Mouse (Mus musculus): ENCODE measurements around the gene U2af1l4. TPM values are rescaled to one million over a fixed set of nuclear protein-coding genes. Genes with fewer than 3 reads are reported as not detected.

The U2af1l4 gene
- total RNA-seq, 2 experiments from 2014 or later = 8.4 to 40.8 TPM

- no peak for ATAC-seq (replicated peaks; ENCODE audit: low FRiP score, poor library complexity, severe bottlenecking)
Observed at GRCm38 (mm10) chr7:30602583-30602982, 39.5 kb downstream of the U2af1l4 start.

- no peak for ATAC-seq (replicated peaks; ENCODE audit: low FRiP score, poor library complexity, severe bottlenecking)
Observed at GRCm38 (mm10) chr7:30604424-30604823, 41.3 kb downstream of the U2af1l4 start.

- no peak for ATAC-seq (replicated peaks; ENCODE audit: low FRiP score, poor library complexity, severe bottlenecking)
Observed at GRCm38 (mm10) chr7:30604944-30605343, 41.8 kb downstream of the U2af1l4 start.

GRCm38 (mm10) chr7:30607706-30608309 is 44.7 kb downstream of the U2af1l4 start:
- ATAC-seq (replicated peaks; ENCODE audit: low FRiP score, poor library complexity, severe bottlenecking) = peak; percentile 70; the same call in 1 of the 2 replicates

- ATAC-seq (replicated peaks; ENCODE audit: low FRiP score, poor library complexity, severe bottlenecking) = no peak
Observed at GRCm38 (mm10) chr7:30608476-30608875, 45.4 kb downstream of the U2af1l4 start.

GRCm38 (mm10) chr7:30610043-30610442 is 46.9 kb downstream of the U2af1l4 start:
- no peak for ATAC-seq (replicated peaks; ENCODE audit: low FRiP score, poor library complexity, severe bottlenecking)

- no peak for ATAC-seq (replicated peaks; ENCODE audit: low FRiP score, poor library complexity, severe bottlenecking)
Observed at GRCm38 (mm10) chr7:30612654-30613402, 49.7 kb downstream of the U2af1l4 start, which contains the start of gene Upk1a. Upk1a (minus strand) TSS chr7:30612847.

- peak; percentile 79 for ATAC-seq (replicated peaks; ENCODE audit: low FRiP score, poor library complexity, severe bottlenecking)
Observed at GRCm38 (mm10) chr7:30613529-30614112, 50.5 kb downstream of the U2af1l4 start.

GRCm38 (mm10) chr7:30614454-30614853 is 51.4 kb downstream of the U2af1l4 start:
- ATAC-seq (replicated peaks; ENCODE audit: low FRiP score, poor library complexity, severe bottlenecking) = no peak

Other genes starting within 250 kb of the U2af1l4 start
Only the 30 nearest of the 33 such genes appear.
- not detected in 2 replicates for gene Lrfn3, start 200.5 kb upstream of the U2af1l4 start, total RNA-seq (2015; ENCODE audit: low replicate concordance)
- not detected in 2 replicates for gene Lrfn3, start 200.5 kb upstream of the U2af1l4 start, total RNA-seq (2017; ENCODE audit: low replicate concordance)
- gene Tyrobp, start 149.5 kb upstream of the U2af1l4 start, total RNA-seq (2015; ENCODE audit: low replicate concordance) = 243 and 282 TPM in 2 replicates
- 60.1 and 77.1 TPM in 2 replicates for gene Tyrobp, start 149.5 kb upstream of the U2af1l4 start, total RNA-seq (2017; ENCODE audit: low replicate concordance)
- gene Hcst, start 143.4 kb upstream of the U2af1l4 start, total RNA-seq (2015; ENCODE audit: low replicate concordance) = 3.6 and 18.0 TPM in 2 replicates
- 4.1 TPM in 1 of 2 replicates, not detected in the other for gene Hcst, start 143.4 kb upstream of the U2af1l4 start, total RNA-seq (2017; ENCODE audit: low replicate concordance)
- gene Nfkbid, start 141.6 kb upstream of the U2af1l4 start, total RNA-seq (2015; ENCODE audit: low replicate concordance) = 7.2 and 20.1 TPM in 2 replicates
- 2.6 and 4.1 TPM in 2 replicates for gene Nfkbid, start 141.6 kb upstream of the U2af1l4 start, total RNA-seq (2017; ENCODE audit: low replicate concordance)
- not detected in 2 replicates for gene Aplp1, start 117.8 kb upstream of the U2af1l4 start, total RNA-seq (2015; ENCODE audit: low replicate concordance)
- not detected in 2 replicates for gene Aplp1, start 117.8 kb upstream of the U2af1l4 start, total RNA-seq (2017; ENCODE audit: low replicate concordance)
- gene Kirrel2, start 105.6 kb upstream of the U2af1l4 start, total RNA-seq (2015; ENCODE audit: low replicate concordance) = not detected in 2 replicates
- not detected in 2 replicates for gene Kirrel2, start 105.6 kb upstream of the U2af1l4 start, total RNA-seq (2017; ENCODE audit: low replicate concordance)
- not detected in 2 replicates for gene Nphs1, start 105.0 kb upstream of the U2af1l4 start, total RNA-seq (2015; ENCODE audit: low replicate concordance)
- gene Nphs1, start 105.0 kb upstream of the U2af1l4 start, total RNA-seq (2017; ENCODE audit: low replicate concordance) = 1.2 TPM in 1 of 2 replicates, not detected in the other
- not detected in 2 replicates for gene Prodh2, start 69.7 kb upstream of the U2af1l4 start, total RNA-seq (2015; ENCODE audit: low replicate concordance)
- not detected in 2 replicates for gene Prodh2, start 69.7 kb upstream of the U2af1l4 start, total RNA-seq (2017; ENCODE audit: low replicate concordance)
- 73.5 and 85.9 TPM in 2 replicates for gene Arhgap33, start 28.2 kb upstream of the U2af1l4 start, total RNA-seq (2015; ENCODE audit: low replicate concordance)
- 43.0 and 77.7 TPM in 2 replicates for gene Arhgap33, start 28.2 kb upstream of the U2af1l4 start, total RNA-seq (2017; ENCODE audit: low replicate concordance)
- 62.7 and 79.2 TPM in 2 replicates for gene Hspb6, start 11.1 kb upstream of the U2af1l4 start, total RNA-seq (2015; ENCODE audit: low replicate concordance)
- 19.0 and 21.8 TPM in 2 replicates for gene Hspb6, start 11.1 kb upstream of the U2af1l4 start, total RNA-seq (2017; ENCODE audit: low replicate concordance)
- gene Proser3, start 11.0 kb upstream of the U2af1l4 start, total RNA-seq (2015; ENCODE audit: low replicate concordance) = 16.8 and 24.5 TPM in 2 replicates
- gene Proser3, start 11.0 kb upstream of the U2af1l4 start, total RNA-seq (2017; ENCODE audit: low replicate concordance) = 10.9 and 18.1 TPM in 2 replicates
- gene Lin37, start 3.5 kb upstream of the U2af1l4 start, total RNA-seq (2015; ENCODE audit: low replicate concordance) = 31.4 and 56.2 TPM in 2 replicates
- 12.5 and 22.3 TPM in 2 replicates for gene Lin37, start 3.5 kb upstream of the U2af1l4 start, total RNA-seq (2017; ENCODE audit: low replicate concordance)
- gene Gm49396, start within 50 bp of the U2af1l4 start, total RNA-seq (2015; ENCODE audit: low replicate concordance) = 3.2 and 4.2 TPM in 2 replicates
- 6.8 and 7.2 TPM in 2 replicates for gene Gm49396, start within 50 bp of the U2af1l4 start, total RNA-seq (2017; ENCODE audit: low replicate concordance)
- gene Psenen, start 326 bp downstream of the U2af1l4 start, total RNA-seq (2015; ENCODE audit: low replicate concordance) = 67.4 and 73.8 TPM in 2 replicates
- gene Psenen, start 326 bp downstream of the U2af1l4 start, total RNA-seq (2017; ENCODE audit: low replicate concordance) = 32.9 and 98.7 TPM in 2 replicates
- 5.4 and 24.7 TPM in 2 replicates for gene Igflr1, start 2.1 kb downstream of the U2af1l4 start, total RNA-seq (2015; ENCODE audit: low replicate concordance)
- gene Igflr1, start 2.1 kb downstream of the U2af1l4 start, total RNA-seq (2017; ENCODE audit: low replicate concordance) = 3.3 TPM in 1 of 2 replicates, not detected in the other
- gene Kmt2b, start 25.4 kb downstream of the U2af1l4 start, total RNA-seq (2015; ENCODE audit: low replicate concordance) = 155 and 163 TPM in 2 replicates
- gene Kmt2b, start 25.4 kb downstream of the U2af1l4 start, total RNA-seq (2017; ENCODE audit: low replicate concordance) = 47.9 and 48.0 TPM in 2 replicates
- not detected in 2 replicates for gene Zbtb32, start 35.6 kb downstream of the U2af1l4 start, total RNA-seq (2015; ENCODE audit: low replicate concordance)
- gene Zbtb32, start 35.6 kb downstream of the U2af1l4 start, total RNA-seq (2017; ENCODE audit: low replicate concordance) = 0.39 TPM in 1 of 2 replicates, not detected in the other
- gene Upk1a, start 49.5 kb downstream of the U2af1l4 start, total RNA-seq (2015; ENCODE audit: low replicate concordance) = not detected in 2 replicates
- gene Upk1a, start 49.5 kb downstream of the U2af1l4 start, total RNA-seq (2017; ENCODE audit: low replicate concordance) = 2.7 TPM in 1 of 2 replicates, not detected in the other
- 152 and 165 TPM in 2 replicates for gene Cox6b1, start 62.9 kb downstream of the U2af1l4 start, total RNA-seq (2015; ENCODE audit: low replicate concordance)
- 128 and 263 TPM in 2 replicates for gene Cox6b1, start 62.9 kb downstream of the U2af1l4 start, total RNA-seq (2017; ENCODE audit: low replicate concordance)
- not detected in 2 replicates for gene Etv2, start 72.6 kb downstream of the U2af1l4 start, total RNA-seq (2015; ENCODE audit: low replicate concordance)
- gene Etv2, start 72.6 kb downstream of the U2af1l4 start, total RNA-seq (2017; ENCODE audit: low replicate concordance) = not detected in 2 replicates
- gene Rbm42, start 87.0 kb downstream of the U2af1l4 start, total RNA-seq (2015; ENCODE audit: low replicate concordance) = 35.0 and 44.9 TPM in 2 replicates
- gene Rbm42, start 87.0 kb downstream of the U2af1l4 start, total RNA-seq (2017; ENCODE audit: low replicate concordance) = 11.4 and 26.3 TPM in 2 replicates
- 49.9 and 51.5 TPM in 2 replicates for gene Haus5, start 101.7 kb downstream of the U2af1l4 start, total RNA-seq (2015; ENCODE audit: low replicate concordance)
- 45.6 and 50.1 TPM in 2 replicates for gene Haus5, start 101.7 kb downstream of the U2af1l4 start, total RNA-seq (2017; ENCODE audit: low replicate concordance)
- not detected in 2 replicates for gene Pmis2, start 108.3 kb downstream of the U2af1l4 start, total RNA-seq (2015; ENCODE audit: low replicate concordance)
- gene Pmis2, start 108.3 kb downstream of the U2af1l4 start, total RNA-seq (2017; ENCODE audit: low replicate concordance) = not detected in 2 replicates
- not detected in 2 replicates for gene 2200002J24Rik, start 135.6 kb downstream of the U2af1l4 start, total RNA-seq (2015; ENCODE audit: low replicate concordance)
- not detected in 2 replicates for gene 2200002J24Rik, start 135.6 kb downstream of the U2af1l4 start, total RNA-seq (2017; ENCODE audit: low replicate concordance)
- gene Atp4a, start 148.9 kb downstream of the U2af1l4 start, total RNA-seq (2015; ENCODE audit: low replicate concordance) = 4.0 TPM in 1 of 2 replicates, not detected in the other
- gene Atp4a, start 148.9 kb downstream of the U2af1l4 start, total RNA-seq (2017; ENCODE audit: low replicate concordance) = not detected in 2 replicates
- gene Tmem147, start 166.2 kb downstream of the U2af1l4 start, total RNA-seq (2015; ENCODE audit: low replicate concordance) = 5.4 and 21.0 TPM in 2 replicates
- gene Tmem147, start 166.2 kb downstream of the U2af1l4 start, total RNA-seq (2017; ENCODE audit: low replicate concordance) = 5.1 and 11.2 TPM in 2 replicates
- gene Gapdhs, start 180.4 kb downstream of the U2af1l4 start, total RNA-seq (2015; ENCODE audit: low replicate concordance) = not detected in 2 replicates
- not detected in 2 replicates for gene Gapdhs, start 180.4 kb downstream of the U2af1l4 start, total RNA-seq (2017; ENCODE audit: low replicate concordance)
- gene Sbsn, start 188.2 kb downstream of the U2af1l4 start, total RNA-seq (2015; ENCODE audit: low replicate concordance) = not detected in 2 replicates
- not detected in 2 replicates for gene Sbsn, start 188.2 kb downstream of the U2af1l4 start, total RNA-seq (2017; ENCODE audit: low replicate concordance)
- 1.7 and 9.4 TPM in 2 replicates for gene Dmkn, start 200.5 kb downstream of the U2af1l4 start, total RNA-seq (2015; ENCODE audit: low replicate concordance)
- gene Dmkn, start 200.5 kb downstream of the U2af1l4 start, total RNA-seq (2017; ENCODE audit: low replicate concordance) = 9.7 TPM in 1 of 2 replicates, not detected in the other
- not detected in 2 replicates for gene Krtdap, start 224.6 kb downstream of the U2af1l4 start, total RNA-seq (2015; ENCODE audit: low replicate concordance)
- not detected in 2 replicates for gene Krtdap, start 224.6 kb downstream of the U2af1l4 start, total RNA-seq (2017; ENCODE audit: low replicate concordance)